Mouse (Mus musculus) Muller cell, postnatal 12 days (primary cell): Measurements from ENCODE around the gene Ssbp4.

Experiments
- DNase-seq: peaks from one replicate; pipeline ENCODE4 v3.0.0-alpha.2; 2015; ENCODE audit errors: inconsistent ontology term

Ssbp4 gene

DNA sequence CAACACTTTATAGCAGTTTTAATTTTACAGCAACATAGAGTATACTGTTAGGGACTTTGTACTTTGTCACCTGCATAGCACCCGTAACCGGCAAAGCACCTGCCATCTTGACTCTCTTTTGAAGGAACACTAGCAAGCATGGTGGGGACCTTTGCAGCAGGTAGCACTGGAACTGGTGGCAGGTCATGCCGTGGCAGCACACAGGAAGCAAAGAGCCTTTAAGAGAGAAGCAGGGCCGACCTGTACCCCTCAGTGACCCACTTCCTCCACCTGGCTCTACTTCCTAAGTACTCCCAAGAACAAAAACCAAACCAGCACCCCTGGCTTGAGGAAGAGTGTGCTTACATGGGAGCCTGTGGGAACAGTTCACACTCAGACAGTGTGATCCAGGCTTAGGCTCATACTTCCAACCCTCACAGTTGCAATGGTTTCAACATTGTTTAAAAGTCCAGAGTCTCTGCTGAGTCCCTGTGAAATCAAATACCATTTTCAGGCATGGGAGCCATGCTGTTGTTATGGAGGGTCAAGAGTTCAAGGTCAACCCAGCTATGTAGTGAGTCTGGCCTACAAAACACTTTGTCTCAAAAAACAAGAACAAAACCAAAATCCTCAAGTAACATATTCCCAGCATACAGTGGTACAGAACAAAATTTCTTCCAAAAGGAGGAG is 53.5 kb downstream of the Ssbp4 start:
- DNase-seq, result no peak

DNA sequence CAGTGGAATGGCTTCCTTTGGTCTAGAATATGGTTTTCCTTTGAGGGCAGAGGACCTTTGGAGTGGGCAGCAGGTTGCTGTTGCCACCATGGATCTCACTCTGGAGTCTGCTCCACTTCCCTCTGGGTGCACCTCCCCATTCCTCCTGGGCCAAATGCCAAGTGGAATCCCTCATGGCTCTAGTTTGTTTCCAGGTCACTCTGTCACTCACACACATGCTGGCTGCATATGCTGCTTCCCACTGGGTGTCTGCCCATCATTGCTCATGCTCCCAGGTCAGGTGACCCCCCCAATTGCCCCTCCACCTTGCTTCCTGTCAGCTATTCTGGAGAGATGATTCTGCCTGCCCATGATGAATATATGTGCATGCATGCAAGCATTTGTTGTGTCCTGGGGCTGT is 54.9 kb downstream of the Ssbp4 start:
- peak; percentile 70 for DNase-seq

DNA sequence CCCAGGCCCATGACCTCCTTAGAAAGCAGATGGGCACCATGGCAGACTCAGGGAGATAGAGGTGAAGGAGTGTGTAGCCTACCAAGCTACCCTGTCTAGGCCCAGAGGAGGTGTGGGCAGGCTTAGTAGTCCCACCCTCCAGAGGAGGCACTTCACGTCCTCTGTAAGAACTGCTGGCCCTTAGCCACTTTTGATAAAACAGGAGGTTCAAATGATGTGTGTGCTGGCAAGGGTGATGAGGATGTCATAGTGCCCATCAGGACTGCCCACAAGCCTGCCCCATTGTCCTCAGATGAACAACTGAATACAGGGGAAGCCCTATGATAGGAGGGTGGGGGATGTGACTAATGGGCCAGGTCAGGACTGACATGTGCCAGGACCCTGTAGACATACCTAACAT is 55.8 kb downstream of the Ssbp4 start:
- DNase-seq, result no peak

GRCm38 (mm10) chr8:70551558-70552161 is 57.0 kb downstream of the Ssbp4 start:
- no peak for DNase-seq

DNA sequence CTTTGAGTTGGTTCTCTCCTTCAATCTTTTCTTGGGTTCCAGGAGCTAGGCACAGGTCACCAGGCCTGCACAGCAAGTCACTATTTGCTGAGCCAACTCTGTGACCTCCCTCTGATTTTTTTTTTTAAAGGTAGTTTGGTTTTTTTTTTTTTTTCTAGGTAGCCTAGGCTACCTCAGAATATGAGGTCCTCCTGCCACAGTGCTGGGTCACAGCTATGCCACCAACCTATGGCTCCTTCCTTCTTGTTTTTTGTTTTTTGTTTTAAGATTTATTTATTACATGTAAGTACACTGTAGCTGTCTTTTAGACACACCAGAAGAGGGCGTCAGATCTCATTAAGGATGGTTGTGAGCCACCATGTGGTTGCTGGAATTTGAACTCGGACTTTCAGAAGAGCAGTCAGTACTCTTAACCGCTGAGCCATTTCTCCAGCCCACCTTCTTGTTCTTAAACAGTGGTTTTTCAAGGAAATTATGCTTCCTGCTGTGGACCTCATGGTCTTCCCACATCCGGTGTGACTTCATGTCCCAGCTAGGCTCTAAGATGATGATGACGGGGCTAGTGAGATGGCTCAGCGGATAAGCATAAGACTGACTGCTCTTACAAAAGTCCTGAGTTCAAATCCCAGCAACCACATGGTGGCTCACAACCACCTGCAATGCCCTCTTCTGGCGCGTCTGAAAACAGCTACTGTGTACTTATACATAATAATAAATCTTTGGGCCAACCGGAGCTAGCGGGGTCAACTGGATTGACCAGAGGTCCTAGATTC is 59.1 kb downstream of the Ssbp4 start:
- DNase-seq, result no peak

DNA sequence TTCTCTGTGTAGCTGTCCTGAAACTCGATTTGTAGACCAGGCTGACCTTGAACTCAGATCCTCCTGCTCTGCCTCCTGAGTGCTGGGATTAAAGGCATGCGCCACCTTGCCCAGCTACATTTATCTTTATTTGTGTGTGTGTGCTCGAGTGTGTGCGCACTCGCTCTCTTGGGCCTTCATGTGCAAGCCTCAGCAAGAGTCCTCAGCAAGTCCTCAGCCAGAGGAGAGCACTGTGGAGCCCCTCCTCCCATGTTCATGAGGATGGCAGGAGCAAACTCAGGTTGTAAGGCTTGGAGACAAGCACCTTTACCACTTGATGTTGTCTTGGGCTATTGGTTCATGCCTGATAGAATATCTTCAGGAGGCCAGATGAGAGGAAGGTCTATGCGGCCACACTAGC is 60.9 kb downstream of the Ssbp4 start:
- no peak for DNase-seq
